In the genomic region with DNA sequence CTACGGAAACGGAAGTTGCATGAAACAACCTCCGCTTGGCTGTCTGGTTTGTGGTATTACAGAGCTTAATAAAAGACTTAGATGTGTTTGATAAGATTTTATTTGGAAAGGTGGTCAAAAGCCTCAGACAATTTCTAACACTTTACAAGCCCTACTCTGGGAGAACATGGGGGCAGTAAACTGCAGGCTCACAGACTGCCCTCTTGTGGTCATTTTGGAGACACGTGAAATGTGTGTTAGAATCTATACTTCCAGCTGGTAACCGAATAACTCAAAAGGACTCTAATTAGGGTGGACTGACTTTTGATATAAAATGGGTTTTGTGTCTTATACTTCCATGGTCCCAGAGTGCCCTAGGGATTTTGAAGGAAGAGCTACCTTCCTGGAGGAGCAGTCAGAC, we compare ENCODE assay signal across 13 mouse cellular contexts. TPM values are rescaled to one million over a fixed set of nuclear protein-coding genes. Genes with fewer than 3 reads are reported as not detected.
DNase-seq lines count a peak whose midpoint lies in the region; ATAC-seq and TF ChIP-seq lines count a peak whose summit lies in the region.
"Had no signal": no experiment of that assay in that cellular context is flagged by ENCODE, and none has a peak within 500 bp of the region (broad histone marks: within the 10 kb centered on the region; RNA-seq: fewer than 3 reads in every experiment).

No protein-coding gene starts in this region.

- peak; percentile 62; the same call in 1 of the 2 replicates for ATAC-seq in common myeloid progenitor, adult 5-6 weeks (replicated peaks; ENCODE audit: low read depth, poor library complexity, severe bottlenecking)
- no peak for ATAC-seq in megakaryocyte-erythroid progenitor cell, adult 5-6 weeks (replicated peaks; ENCODE audit: low FRiP score, low TSS enrichment, poor library complexity, severe bottlenecking)
- ATAC-seq: inflammation-experienced regulatory T-cells, adult 6 months had no signal

- TF ChIP-seq CTCF in layer of hippocampus, adult 2 months (conservative IDR thresholded peaks at IDR 0.05) = peak; percentile 87

- DNase-seq in embryo, embryonic 10 days (ENCODE audit: low spot score) = peak; percentile 15
- no peak for DNase-seq in embryo, embryonic 9.5 days (ENCODE audit: extremely low spot score)
- peak in 1 of 2 experiments; percentile 18 for DNase-seq in layer of hippocampus, adult 2 months (ENCODE audit: low spot score in 2 of 2)
- no peak for DNase-seq in layer of hippocampus, postnatal 36 days
- DNase-seq in 416B (ENCODE audit: low read depth) = peak; percentile 45
- no peak for DNase-seq in heart, adult 18-20 months
- DNase-seq: adrenal gland, adult 8-10 months; cerebellum, adult 11-12 months had no signal

- no peak overlapping the region for H3K4me3 ChIP-seq in layer of hippocampus, adult 2 months
- H3K4me3 ChIP-seq: erythroblast, embryonic 14.5 days; heart, embryonic 10.5 days had no signal

- H3K27ac ChIP-seq in layer of hippocampus, adult 2 months = no peak overlapping the region
- H3K27ac ChIP-seq: heart, embryonic 10.5 days had no signal

RNA-seq across cellular contexts. Expression of a gene that starts 50.4 kb away (rescaled TPM):
- total RNA-seq in layer of hippocampus, adult 2 months (2021) = under 1 TPM; 0.59 to 0.96 TPM
- under 1 TPM; 0.76 to 0.82 TPM for total RNA-seq in layer of hippocampus, postnatal 36 days (2021)
- total RNA-seq in common myeloid progenitor, adult 5-6 weeks (2017) = not detected in 2 replicates
- 0.22 TPM in 1 of 2 replicates, not detected in the other for total RNA-seq in megakaryocyte-erythroid progenitor cell, adult 5-6 weeks (2014; fragmentation: Nextera tagmentation)
- not detected in 2 replicates for total RNA-seq in megakaryocyte-erythroid progenitor cell, adult 5-6 weeks (2017)
- not detected for total RNA-seq in heart, adult 18-20 months (2021)

Comparison
In these comparisons a context has a peak if more than half of its experiments do, and no peak if none do; other contexts are left out.
1. DNase-seq: peak in embryo, embryonic 10 days (single experiment) and 416B (single experiment); none in embryo, embryonic 9.5 days (single experiment), layer of hippocampus, postnatal 36 days (0 of 2) and heart, adult 18-20 months (0 of 2).